Mouse (Mus musculus): ENCODE data around the gene Brf1.

Gene Brf1

DNA sequence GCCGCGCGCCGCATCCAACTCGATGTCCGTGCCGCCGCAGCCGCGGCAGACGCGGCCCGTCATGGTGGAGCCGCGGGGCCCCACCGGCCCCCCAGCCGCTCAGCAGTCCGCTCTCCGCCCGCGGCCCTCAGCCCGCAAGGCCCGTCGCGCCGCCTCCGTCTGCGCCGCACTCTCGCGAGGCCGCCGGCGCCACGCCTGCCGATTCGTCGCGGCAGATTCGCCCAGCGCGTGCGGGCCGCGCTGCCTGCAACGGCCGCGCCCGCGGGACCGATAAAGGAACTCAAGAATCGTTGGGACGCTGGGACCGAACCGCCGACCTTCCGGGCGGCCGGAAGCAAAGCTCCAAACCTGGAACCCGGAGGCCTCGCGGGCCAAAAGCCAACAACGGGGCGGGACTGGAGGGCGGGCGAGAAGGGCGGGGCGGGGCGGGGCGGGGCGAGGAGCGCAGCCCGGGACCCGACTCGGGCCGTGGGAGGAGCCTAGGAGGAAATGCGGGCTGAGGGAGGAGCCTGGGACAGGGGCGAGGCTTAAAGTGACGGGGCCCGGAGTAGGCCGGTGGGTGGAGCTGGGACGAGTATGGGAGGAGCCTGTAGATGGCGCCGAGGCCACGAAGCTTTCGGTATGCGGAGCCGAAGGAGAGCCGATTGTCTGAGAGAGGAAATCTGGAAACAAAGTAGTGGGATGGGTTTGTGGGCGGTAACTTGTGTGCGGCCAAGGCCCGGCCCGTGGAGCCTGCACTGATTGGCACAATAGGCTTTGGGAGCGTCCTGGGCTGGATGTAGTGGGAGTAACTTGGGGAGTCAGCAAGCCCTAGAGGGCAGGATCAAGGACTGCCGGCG is at the start of gene Brf1:
TSS of gene Brf1 (minus strand) at position 411 of the 839 bp plus-strand sequence.
- in situ Hi-C loops (cut with MboI, MseI) = no loop called here

DNA sequence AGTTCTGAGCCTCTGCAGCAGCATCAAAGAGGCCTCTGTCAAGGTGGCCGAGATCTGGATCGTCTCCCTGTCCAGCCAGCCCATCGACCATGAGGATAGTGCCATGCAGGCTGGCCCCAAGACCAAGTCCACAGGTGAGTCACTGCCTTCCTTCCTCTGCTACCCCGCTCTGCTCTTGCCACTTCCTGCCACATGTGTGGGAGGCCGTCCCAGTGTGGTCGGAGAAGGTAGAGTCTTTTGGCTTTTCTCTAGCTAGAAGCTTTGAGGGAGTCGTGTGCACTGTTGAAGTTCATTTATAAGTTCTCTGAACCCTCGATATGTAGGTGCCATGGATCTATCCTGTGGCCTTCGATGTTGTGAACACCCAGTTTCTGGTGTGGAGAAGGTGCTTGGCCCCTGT is 49.3 kb upstream of the Brf1 start:
- in situ Hi-C loops (cut with MboI, MseI) = no loop called here

- in situ Hi-C loops (cut with MboI, MseI) = no loop called here
These were observed 47.6 kb upstream of the Brf1 start for GRCm38 (mm10) chr12:113048103-113048502.

DNA sequence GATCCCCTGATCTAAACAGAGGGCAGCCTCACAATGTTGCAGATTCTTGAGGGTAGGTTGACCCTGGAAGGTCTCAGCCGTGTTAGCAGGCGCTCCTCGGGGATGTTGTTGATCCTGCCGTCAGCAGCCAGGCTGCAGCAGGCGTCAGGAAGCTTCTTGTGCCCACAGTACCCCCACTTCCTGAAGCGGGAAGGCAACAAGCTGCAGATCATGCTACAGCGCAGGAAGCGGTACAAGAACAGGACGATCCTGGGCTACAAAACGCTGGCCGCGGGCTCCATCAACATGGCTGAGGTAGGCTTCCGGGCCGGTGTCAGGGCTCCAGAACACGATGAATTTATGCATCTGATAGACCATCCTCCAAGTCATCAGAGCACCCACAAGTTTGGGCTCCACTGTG is 46.4 kb upstream of the Brf1 start:
- in situ Hi-C loops (cut with MboI, MseI) = no loop called here

DNA sequence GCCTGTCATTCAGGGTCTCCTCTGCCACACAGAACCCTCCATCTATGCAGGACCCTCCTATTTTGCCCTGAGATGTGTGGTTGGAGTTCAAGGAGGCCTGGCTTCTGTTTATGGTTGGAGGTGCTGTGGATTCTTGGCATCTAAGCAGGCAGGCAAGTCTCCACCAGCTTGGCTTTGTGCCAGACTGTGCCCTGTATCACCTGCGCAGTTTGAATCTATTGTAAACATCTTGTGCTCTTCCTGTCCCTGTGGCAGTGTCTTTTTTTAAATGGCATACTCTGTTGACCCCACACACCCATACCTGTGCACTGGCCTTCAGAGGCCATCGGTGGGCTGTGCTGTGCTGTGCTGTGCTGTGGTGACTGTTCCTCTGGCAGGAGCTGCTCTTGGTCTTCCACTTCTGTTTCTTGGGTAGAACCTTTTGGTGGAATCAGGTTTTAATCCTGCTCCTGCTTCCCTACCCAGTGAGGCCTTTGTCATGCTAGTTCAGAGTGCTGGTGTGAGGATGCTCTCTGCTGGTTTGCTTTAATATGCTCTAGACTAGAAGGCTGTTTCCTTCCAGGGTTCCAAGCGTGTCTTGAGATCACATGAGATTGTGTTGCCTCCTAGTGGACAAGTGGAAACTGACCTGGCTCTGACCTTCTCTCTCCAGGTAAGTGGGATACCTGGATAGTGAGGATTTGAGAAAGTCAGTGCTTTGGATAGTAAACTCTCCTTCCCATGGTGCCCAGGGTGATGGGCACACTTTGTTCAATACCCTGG is 44.6 kb upstream of the Brf1 start:
- in situ Hi-C loops (cut with MboI, MseI) = no loop called here

GRCm38 (mm10) chr12:113042543-113042942 is 42.0 kb upstream of the Brf1 start:
- in situ Hi-C loops (cut with MboI, MseI) = no loop called here

GRCm38 (mm10) chr12:113041481-113042439 is 41.3 kb upstream of the Brf1 start:
- in situ Hi-C loops (cut with MboI, MseI) = no loop called here

DNA sequence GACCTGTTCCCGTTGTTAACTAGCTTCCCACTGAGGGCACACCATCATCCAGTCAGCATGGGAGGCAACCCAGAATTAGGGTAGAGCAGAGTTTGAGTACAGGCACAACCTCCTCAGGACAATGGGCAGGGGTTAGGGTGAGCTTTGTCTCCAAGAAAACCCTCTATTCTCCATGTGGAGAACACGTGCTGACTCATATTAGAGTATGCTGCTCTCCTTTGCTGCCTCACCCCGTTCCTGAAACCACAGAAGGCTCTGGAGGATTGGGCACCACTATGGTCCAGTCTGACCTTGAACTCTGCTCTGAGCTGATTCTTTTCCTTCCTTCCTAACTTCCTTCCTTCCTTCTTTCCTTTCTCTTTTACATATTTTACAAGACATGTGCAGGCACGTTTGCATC is 37.9 kb upstream of the Brf1 start:
- in situ Hi-C loops (cut with MboI, MseI) = no loop called here

DNA sequence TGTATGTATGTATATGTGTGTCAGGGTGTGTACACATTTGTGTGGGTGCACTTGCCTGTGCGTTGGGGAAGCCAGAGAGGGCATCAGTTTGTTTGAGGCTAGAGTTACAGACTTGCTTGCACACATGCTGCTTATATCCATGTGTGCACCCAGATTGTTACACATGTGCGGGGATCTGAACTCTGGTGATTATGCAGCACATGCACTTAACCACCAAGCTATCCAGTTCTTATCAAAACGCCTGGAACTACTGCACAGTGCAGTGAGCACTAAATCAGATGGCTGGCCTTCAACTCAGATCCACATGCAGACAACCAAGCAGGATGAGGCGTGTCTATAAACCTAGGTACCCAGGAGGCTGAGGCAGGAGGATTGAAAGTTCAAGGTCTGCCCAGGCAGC is 36.5 kb upstream of the Brf1 start:
- in situ Hi-C loops (cut with MboI, MseI) = no loop called here

- in situ Hi-C loops (cut with MboI, MseI) = no loop called here
These were observed 34.6 kb upstream of the Brf1 start for GRCm38 (mm10) chr12:113035093-113035492.

DNA sequence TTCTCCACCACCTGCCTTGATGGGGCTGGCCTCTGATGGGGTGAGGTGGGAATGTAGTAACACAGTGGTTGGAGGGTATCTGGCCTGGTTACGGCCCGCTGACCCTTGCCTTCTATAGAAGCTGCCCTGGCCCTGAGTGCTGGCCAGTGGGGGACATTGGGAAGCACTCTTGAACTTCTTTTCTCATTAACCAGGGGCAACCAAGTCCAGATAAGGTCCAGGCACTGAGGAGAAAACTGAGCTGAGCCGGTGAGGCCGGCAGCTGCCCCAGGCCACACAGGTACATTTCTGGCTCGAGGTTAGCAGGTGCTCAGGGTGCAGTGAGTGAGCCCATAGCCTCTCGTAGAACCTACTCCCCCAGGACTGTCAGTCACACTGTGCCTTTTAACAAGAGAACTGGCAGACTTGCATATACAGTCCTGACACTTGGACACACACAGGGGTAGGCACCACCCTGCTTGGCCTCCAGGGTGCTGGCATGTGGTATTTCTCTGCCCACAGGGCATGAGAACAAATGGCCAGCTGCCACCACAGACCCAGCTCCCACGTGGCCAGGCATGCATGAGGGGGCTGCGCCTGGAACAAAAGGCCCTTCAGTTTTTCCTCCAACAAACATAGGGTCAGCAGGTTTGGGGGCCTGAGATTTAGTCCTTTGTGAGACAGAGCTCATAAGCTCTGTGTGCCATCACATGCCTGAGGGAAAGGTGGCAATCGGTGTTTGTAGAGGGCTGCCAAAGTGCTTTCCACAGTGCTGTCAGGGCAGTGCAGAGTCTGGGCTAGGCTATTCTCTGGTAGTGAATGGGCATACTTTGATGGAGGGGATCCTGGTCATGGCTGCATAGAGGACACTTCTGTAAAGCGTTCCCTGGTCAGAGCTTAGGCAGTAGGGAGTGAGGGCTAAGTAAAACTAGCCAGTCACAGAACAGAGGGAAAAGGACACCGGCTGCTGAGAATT is 32.1 kb upstream of the Brf1 start:
- in situ Hi-C loops (cut with MboI, MseI) = no loop called here

DNA sequence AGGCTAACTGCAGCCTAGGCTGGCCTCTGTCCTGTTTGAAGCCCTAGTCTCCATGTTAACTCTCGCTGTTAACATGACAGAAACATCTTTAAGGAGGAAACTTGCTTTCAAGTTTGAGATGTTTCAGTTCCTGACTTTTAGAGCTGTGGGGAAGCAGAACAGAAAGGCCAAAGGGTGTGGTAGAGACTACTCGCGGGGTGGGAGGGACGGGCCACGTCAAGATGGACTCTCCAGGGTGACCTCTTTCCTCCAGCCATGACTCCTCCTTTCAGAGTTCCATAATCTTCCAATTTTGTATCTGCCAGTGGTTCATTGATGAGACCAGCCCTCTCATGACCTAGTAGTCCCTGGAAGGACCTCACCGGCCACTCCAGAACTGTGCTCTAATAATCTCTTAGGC is 30.9 kb upstream of the Brf1 start:
- in situ Hi-C loops (cut with MboI, MseI) = no loop called here

- in situ Hi-C loops (cut with MboI, MseI) = no loop called here
These were observed 30.5 kb upstream of the Brf1 start for GRCm38 (mm10) chr12:113030993-113031392.

DNA sequence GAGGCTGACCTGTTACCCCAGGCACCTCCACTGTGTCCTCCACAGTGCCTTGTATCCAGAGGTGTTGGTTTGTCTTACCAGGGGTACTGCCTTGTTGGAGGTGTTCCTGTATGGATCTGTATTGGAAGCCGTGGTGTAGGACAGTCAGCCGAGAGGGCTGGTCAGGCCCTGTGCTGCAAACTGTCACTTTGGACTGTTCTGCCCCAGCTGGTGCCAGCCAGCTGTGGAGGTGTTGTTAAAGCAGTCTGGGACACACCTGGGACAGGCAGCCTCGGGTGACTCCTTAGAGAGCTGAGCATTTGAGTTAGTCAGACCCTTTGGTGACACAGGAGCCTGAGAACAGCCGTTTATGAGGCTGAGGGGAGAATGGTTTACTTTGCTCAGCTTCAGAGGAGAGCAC is 29.5 kb upstream of the Brf1 start:
- in situ Hi-C loops (cut with MboI, MseI) = no loop called here

DNA sequence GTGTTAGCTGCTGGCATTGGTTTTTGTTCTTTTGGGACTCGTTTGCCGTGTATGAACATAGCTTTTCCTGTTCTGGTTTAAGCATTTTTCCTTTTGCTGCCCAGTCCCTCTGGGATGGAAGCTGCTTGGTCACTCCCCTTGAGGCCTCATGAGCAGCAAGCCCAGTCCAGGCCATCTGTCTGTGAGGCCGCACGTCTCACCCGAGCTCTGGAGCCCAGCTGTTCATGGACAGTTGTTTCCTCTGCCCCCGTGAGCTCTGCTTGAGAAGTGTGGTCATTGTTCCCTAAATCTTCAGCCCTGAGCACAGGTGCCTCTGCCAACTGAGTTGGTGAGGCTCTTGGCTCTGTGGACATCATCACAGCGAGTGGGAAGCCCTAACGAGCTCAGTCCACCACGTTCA is 28.4 kb upstream of the Brf1 start:
- in situ Hi-C loops (cut with MboI, MseI) = no loop called here

DNA sequence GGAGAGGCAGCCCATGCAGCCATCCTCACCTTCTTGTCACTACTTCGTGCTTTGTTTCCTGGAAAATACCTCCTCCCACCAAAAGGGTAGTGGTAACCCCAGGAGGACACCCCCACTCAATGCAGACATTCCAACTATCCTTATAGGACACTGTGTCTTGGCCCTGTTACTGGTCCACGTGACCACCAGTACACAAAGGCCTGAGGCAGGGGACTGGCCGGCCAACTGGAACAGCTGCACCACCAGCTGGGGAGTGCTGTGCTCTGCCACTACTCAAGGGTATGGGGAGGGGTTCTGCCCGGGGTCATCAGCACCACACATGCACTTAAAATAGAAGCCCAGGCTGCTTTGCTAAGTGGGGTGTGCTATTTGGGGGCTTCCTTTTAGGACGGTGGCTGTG is 27.6 kb upstream of the Brf1 start:
- in situ Hi-C loops (cut with MboI, MseI) = no loop called here

DNA sequence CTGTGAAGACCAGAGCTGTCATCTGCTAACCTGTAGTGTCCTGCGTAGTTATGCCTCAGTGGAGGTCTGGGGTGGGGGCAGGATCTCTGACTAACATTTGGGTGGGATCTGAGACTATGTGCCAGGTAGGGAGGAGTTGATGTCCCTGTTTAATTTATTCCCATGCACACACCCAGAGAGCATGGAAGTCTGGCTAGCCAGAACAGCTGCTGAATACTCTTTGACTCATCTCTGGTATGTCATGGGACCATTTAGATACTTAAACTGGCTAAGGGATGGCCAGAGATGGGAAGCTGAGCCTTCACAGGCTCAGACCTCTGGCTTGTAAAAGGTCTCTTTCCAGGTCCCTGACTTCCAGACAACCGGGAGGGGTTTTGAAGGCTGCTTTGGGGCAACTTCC is 27.0 kb upstream of the Brf1 start:
- in situ Hi-C loops (cut with MboI, MseI) = no loop called here

DNA sequence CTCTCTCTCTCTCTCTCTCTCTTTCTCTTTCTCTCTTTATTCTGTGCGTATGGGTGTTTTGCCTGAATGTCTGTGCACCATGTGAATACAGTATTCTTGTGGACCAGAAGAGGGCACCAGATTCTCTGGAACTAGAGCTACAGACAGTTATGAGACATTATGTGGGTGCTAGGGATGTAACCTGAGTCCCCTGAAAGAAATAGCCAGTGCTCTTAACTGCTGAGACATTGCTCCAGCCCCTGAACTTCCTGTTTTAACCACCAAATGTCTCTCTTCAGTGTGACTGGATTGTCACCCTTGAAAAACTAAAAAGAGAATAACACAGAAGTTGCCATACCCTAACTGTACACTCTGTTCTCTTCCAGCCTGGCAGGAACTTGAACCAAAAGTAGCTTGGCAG is 26.1 kb upstream of the Brf1 start:
- in situ Hi-C loops (cut with MboI, MseI) = no loop called here

- in situ Hi-C loops (cut with MboI, MseI) = no loop called here
These were observed 22.6 kb upstream of the Brf1 start for GRCm38 (mm10) chr12:113023082-113023481.

DNA sequence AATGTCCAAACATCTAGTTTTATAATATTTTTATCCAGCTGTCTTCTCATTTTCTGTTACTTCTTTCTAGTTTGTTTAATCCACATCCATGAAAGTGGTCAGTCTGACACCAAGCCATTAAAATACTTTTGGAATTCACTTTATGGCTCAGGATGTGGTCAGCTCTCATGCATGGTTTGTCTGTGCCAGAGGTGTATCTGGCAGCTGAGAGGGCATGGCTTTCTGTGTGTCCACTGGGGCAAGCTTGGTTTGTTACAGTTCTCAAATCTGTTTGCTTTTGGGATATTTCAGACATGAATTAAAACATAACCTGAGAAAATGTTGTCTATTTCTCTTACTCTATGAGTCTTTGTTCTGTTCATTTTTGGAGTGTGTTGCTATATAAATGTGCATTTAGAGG is 21.0 kb upstream of the Brf1 start:
- in situ Hi-C loops (cut with MboI, MseI) = no loop called here

- in situ Hi-C loops (cut with MboI, MseI) = no loop called here
These were observed 18.3 kb upstream of the Brf1 start for GRCm38 (mm10) chr12:113018763-113019162.

Data from T-helper 1 cell (primary cell).